Mouse (Mus musculus) left cerebral cortex, postnatal 14 days (tissue): Measurements from ENCODE around the gene Tefm. TPM values are rescaled to one million over a fixed set of nuclear protein-coding genes. Genes with fewer than 3 reads are reported as not detected.
"Not testable (repeated sequence)": the region's sequence is repeated elsewhere in the genome, so short reads cannot be mapped to it uniquely, and the experiment has no call there.

Experiments
- DNase-seq, 2 experiments: peaks; one replicate each; pipeline ENCODE4 v3.0.0; 2021 to 2022; ENCODE audit warnings: low spot score in 2 of 2, mixed read lengths in 1 of 2
- intact Hi-C: fragments of 180-260 bp; cut with DNase I; formaldehyde crosslinking; loops from one replicate; pipeline ENCODE4 v1.15.1; 2025
- total RNA-seq, 2 experiments: library from RNA; stranded (reverse); gene quantifications; 2 replicates each; pipeline ENCODE4 v1.2.3; 2021

Tefm gene
- total RNA-seq, 2 experiments from 2014 or later = 8.8 to 11.1 TPM

- intact Hi-C loops = no loop called here
- DNase-seq = no peak
These were observed 21.6 kb upstream of the Tefm start for GRCm38 (mm10) chr11:80163362-80164116.

DNA sequence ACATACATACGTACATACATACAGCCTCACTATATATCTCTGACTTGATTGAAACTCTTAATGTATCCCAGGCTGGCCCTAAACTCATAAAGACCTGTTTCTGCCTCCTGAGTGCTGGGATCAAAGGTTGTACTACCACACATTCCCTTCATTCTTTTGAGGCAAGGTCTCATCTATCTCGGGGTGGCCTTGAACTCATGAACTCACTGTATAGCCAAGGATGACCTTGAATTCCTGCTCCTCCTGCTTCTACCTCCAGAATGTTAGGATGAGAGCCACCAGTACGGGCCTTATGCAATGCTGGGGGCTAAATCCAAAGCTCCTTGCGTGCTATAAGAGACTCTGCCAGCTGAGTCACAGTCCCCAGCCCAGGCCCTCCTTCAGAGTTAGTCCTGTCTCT, 19.1 kb upstream of the Tefm start:
- intact Hi-C loops = no loop called here
- DNase-seq = no peak

- DNase-seq = no peak
- intact Hi-C loops = no loop called here
These were observed 17.0 kb upstream of the Tefm start for GRCm38 (mm10) chr11:80159018-80159417.

GRCm38 (mm10) chr11:80156841-80157240, 14.9 kb upstream of the Tefm start:
- intact Hi-C loops = no loop called here
- DNase-seq = no peak

DNA sequence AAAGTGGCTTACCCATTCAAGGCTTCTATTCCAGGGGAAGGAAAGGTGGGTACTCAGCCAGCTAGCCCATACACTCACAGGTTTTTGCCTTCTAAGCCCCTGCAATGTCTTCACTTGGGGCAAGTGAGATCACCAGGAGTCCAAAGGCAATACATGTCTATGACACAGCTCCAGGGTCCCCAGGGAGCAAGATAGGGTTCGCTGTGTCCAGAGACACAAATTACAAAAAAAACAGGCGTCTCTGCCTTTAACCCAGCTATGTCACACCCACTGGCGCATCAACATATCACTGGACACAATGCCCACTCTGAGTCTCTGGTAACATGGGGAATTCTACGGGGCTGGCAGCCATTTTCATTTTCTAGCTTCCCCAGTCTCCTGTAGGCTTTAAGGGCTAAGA, 14.0 kb upstream of the Tefm start:
- DNase-seq = no peak

GRCm38 (mm10) chr11:80155541-80155940, 13.6 kb upstream of the Tefm start:
- intact Hi-C loops = no loop called here
- no peak for DNase-seq

More for the DNA sequence above, 14.0 kb upstream of the Tefm start:
- intact Hi-C loops = no loop called here

DNA sequence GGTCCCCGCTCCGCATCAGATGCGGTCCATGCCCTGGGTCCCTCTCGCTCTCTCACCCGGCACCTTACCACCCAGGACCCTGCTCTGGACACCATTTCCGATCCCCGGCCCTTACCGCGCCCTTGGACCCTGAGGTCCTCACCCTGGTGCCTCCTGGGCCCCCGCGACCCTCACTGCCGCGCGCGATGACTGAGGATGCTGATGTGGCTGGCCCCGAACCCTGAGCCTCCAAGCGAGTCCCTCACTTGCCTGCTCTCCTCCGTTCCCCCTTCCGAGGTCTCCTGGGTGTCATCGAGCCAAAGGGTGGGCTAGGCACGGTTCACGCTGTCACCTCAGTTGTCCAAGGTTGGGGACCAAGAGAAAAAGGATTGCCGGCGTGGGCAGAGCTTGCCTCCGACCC, 12.5 kb upstream of the Tefm start:
- intact Hi-C loops = no loop called here

GRCm38 (mm10) chr11:80153857-80154495, 12.0 kb upstream of the Tefm start, which contains the start of gene Adap2:
Gene Adap2 (plus strand): TSS chr11:80154105.
- intact Hi-C loops = no loop called here
- DNase-seq = peak; percentile 70 to 78

More for the DNA sequence above, 12.5 kb upstream of the Tefm start:
- no peak for DNase-seq

DNA sequence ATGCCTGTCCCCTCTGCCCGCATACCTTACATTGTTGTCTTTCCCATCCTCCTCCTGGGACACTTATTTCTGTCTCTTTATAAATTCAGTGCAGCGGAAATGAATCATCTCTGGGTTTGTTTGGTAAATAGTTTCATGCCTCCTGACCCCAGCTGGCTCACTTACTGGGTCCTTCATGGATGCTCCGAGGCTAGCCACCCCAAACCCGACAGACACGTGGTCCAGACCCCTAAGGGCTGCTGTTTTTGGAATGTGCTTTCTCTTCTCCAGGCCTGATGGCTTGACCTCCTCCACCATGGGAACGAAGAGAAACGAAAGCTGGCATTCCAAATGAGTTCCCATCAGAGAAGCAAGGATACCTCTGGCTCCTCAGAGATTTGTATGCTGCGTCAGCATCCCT, 10.4 kb upstream of the Tefm start:
- DNase-seq = no peak
- intact Hi-C loops = no loop called here

DNA sequence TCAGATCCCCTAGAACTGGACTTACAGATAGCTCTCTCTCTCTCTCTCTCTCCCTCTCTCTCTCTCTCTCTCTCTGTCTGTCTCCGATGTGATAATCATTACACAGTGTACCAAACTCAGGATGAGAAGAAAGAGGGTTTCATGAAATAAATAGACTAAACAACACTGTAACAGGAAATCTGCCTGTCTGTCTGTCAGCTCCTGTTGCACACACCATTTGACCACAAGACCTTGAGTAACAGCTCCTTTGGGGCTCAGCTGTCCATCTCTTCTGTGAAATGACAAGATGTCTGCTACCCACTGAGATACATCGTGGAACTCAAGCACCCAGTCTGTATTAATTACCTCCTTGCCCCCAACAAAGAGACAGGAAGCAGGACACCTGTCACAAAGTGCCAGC, 9.6 kb upstream of the Tefm start:
- intact Hi-C loops = no loop called here

GRCm38 (mm10) chr11:80150566-80150965, 8.6 kb upstream of the Tefm start:
- no peak for DNase-seq
- intact Hi-C loops = no loop called here

More for the DNA sequence above, 9.6 kb upstream of the Tefm start:
- DNase-seq = no peak

- no peak for DNase-seq
- intact Hi-C loops = no loop called here
These were observed 7.5 kb upstream of the Tefm start for GRCm38 (mm10) chr11:80149412-80150023.

- intact Hi-C loops, DNase-seq: not testable (repeated sequence)
These were observed 7.0 kb upstream of the Tefm start for GRCm38 (mm10) chr11:80148974-80149373.

- intact Hi-C loops = no loop called here
- DNase-seq = no peak
These were observed 6.3 kb upstream of the Tefm start for GRCm38 (mm10) chr11:80148313-80148712.

GRCm38 (mm10) chr11:80147748-80148147, 5.8 kb upstream of the Tefm start:
- intact Hi-C loops = no loop called here
- DNase-seq = no peak

- no peak for DNase-seq
- intact Hi-C loops = no loop called here
These were observed 3.9 kb upstream of the Tefm start for GRCm38 (mm10) chr11:80145787-80146275.

DNA sequence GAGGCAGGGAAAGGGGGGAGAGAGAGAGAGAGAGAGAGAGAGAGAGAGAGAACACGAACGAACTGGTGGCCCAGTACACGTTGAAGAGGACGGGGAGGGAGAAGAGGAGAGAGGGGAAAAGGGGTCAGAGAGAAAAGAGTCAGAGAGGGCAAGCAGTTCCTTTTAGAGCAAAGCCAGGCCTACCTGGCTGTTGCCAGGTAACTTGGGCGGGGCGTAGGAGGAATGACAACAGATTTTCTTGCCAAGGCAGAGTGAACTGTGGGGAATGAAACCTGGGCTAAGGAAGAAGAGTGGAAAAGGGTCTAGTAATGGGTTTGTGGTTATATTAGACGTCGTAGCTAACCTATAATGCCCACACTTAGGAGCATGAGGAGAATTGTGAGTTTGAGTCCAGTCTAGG, 897 bp upstream of the Tefm start:
- no peak for DNase-seq
- intact Hi-C loops = no loop called here

DNA sequence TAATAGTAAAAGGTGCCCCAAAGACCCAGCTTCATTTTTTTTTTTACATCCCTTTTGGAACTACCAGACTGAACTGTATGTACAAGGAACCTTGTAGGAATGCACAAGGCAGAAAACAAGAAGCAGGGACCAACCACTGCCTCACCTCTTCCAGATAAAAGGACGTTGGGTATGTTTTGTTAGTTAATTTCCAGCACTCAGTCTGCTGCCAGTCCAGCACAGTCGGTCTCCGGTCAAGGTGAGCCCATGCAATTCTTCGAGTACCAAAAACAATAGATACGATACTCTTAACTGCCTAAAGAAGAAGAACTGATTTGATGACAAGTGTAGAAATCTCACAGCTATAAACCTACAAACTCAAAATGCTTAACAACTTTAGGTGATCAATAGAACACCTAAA, 4.2 kb downstream of the Tefm start:
- DNase-seq = no peak
- intact Hi-C loops = no loop called here

DNA sequence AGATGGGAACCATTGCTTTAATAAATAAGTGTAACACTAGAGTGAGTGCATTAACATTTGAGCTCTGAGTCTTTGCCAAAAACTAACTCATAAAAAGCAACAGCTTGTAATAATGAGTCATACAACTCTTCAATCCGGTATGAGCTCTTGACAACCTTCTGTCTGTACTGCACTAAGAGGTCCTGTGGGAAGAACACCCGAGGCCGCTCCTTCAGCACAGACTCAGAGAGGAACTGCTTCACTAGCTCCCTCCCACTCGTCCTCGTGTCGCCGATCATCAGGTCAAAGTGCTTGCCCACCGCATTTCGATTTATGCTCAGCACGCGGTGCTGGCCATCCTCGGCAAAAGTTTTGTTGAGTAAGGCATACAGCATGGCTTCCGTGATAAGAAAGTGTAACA, 5.2 kb downstream of the Tefm start:
- intact Hi-C loops = no loop called here
- no peak for DNase-seq

- DNase-seq = no peak
- intact Hi-C loops = no loop called here
These were observed 5.9 kb downstream of the Tefm start for GRCm38 (mm10) chr11:80135954-80136683.
